Mouse (Mus musculus): Measurements from ENCODE around the gene Gsdma2. TPM values are rescaled to one million over a fixed set of nuclear protein-coding genes. Genes with fewer than 3 reads are reported as not detected.
A peak's percentile ranks its signal among the peaks of the same experiment; 100 is the strongest.

The Gsdma2 gene
- polyA plus RNA-seq, 1 experiment from 2014 or later, result not detected

- no peaks in the 10 kb centered on the region for H3K27me3 ChIP-seq (ENCODE audit: control insufficient read depth, insufficient read depth, low read length)
- H3K4me3 ChIP-seq (ENCODE audit: low read depth, low read length), result no peak overlapping the region
- no peak overlapping the region for H3K9ac ChIP-seq (ENCODE audit: low read depth, low read length)
- no peaks in the 10 kb centered on the region; the same call in 1 of the 2 replicates for H3K4me1 ChIP-seq (ENCODE audit: control insufficient read depth, insufficient read depth, low read length)
- H3K36me3 ChIP-seq (ENCODE audit: control insufficient read depth, insufficient read depth, low read length), result peaks cover 12% of the 10 kb centered on the region
- WGBS (ENCODE audit: insufficient replicate concordance), result 81% methylated on average over 16 of the region's 16 CpGs
- no peak overlapping the region for H3K4me2 ChIP-seq
- no peaks in the 10 kb centered on the region for H3K9me3 ChIP-seq (replicated peaks; ENCODE audit: control insufficient read depth, low read length)
- no peak for ATAC-seq (replicated peaks; ENCODE audit: insufficient number of reproducible peaks, low FRiP score, low TSS enrichment)
- H3K27ac ChIP-seq (ENCODE audit: low read depth, low read length), result no peak overlapping the region
These were observed 52.5 kb downstream of the Gsdma2 start for GRCm38 (mm10) chr11:98698849-98699640.

GRCm38 (mm10) chr11:98699911-98700310 is 53.4 kb downstream of the Gsdma2 start:
- ATAC-seq (replicated peaks; ENCODE audit: insufficient number of reproducible peaks, low FRiP score, low TSS enrichment), result no peak
- Histone ChIP-seq H3K4me2 (no peak overlapping the region), H3K9ac (ENCODE audit: low read depth, low read length) (no peak overlapping the region), H3K4me1 (ENCODE audit: control insufficient read depth, insufficient read depth, low read length) (no peaks in the 10 kb centered on the region; the same call in 1 of the 2 replicates), H3K36me3 (ENCODE audit: control insufficient read depth, insufficient read depth, low read length) (peaks cover 6% of the 10 kb centered on the region; the same call in 1 of the 2 replicates), H3K4me3 (ENCODE audit: low read depth, low read length) (no peak overlapping the region), H3K27ac (ENCODE audit: low read depth, low read length) (no peak overlapping the region), H3K27me3 (ENCODE audit: control insufficient read depth, insufficient read depth, low read length) (no peaks in the 10 kb centered on the region), H3K9me3 (replicated peaks; ENCODE audit: control insufficient read depth, low read length) (no peaks in the 10 kb centered on the region)
- 27% methylated on average over 4 of the region's 4 CpGs for WGBS (ENCODE audit: insufficient replicate concordance)

- 38% methylated on average over 10 of the region's 10 CpGs for WGBS (ENCODE audit: insufficient replicate concordance)
- H3K4me1 ChIP-seq (ENCODE audit: control insufficient read depth, insufficient read depth, low read length), result no peaks in the 10 kb centered on the region; the same call in 1 of the 2 replicates
- H3K27ac ChIP-seq (ENCODE audit: low read depth, low read length), result no peak within 1 kb of the TSS
- no peaks in the 10 kb centered on the region for H3K9me3 ChIP-seq (replicated peaks; ENCODE audit: control insufficient read depth, low read length)
- no peaks in the 10 kb centered on the region for H3K27me3 ChIP-seq (ENCODE audit: control insufficient read depth, insufficient read depth, low read length)
- no peak for ATAC-seq (replicated peaks; ENCODE audit: insufficient number of reproducible peaks, low FRiP score, low TSS enrichment)
- H3K4me2 ChIP-seq, result no peak within 1 kb of the TSS
- H3K9ac ChIP-seq (ENCODE audit: low read depth, low read length), result peak within 1 kb of the TSS; percentile 28; the same call in 1 of the 2 replicates
- H3K4me3 ChIP-seq (ENCODE audit: low read depth, low read length), result no peak within 1 kb of the TSS
- H3K36me3 ChIP-seq (ENCODE audit: control insufficient read depth, insufficient read depth, low read length), result peaks cover 14% of the 10 kb centered on the region
These were observed 54.7 kb downstream of the Gsdma2 start, which contains the start of gene Csf3 for GRCm38 (mm10) chr11:98701213-98701670. Gene Csf3, plus strand, starts transcription at chr11:98701263.

- H3K4me1 ChIP-seq (ENCODE audit: control insufficient read depth, insufficient read depth, low read length), result no peaks in the 10 kb centered on the region; the same call in 1 of the 2 replicates
- no peak overlapping the region for H3K27ac ChIP-seq (ENCODE audit: low read depth, low read length)
- no peak overlapping the region for H3K9ac ChIP-seq (ENCODE audit: low read depth, low read length)
- no peak overlapping the region for H3K4me3 ChIP-seq (ENCODE audit: low read depth, low read length)
- WGBS (ENCODE audit: insufficient replicate concordance), result 63% methylated on average over 5 of the region's 5 CpGs
- H3K36me3 ChIP-seq (ENCODE audit: control insufficient read depth, insufficient read depth, low read length), result peaks cover 19% of the 10 kb centered on the region
- ATAC-seq (replicated peaks; ENCODE audit: insufficient number of reproducible peaks, low FRiP score, low TSS enrichment), result no peak
- no peak overlapping the region for H3K4me2 ChIP-seq
- no peaks in the 10 kb centered on the region for H3K9me3 ChIP-seq (replicated peaks; ENCODE audit: control insufficient read depth, low read length)
- H3K27me3 ChIP-seq (ENCODE audit: control insufficient read depth, insufficient read depth, low read length), result no peaks in the 10 kb centered on the region
These were observed 55.8 kb downstream of the Gsdma2 start for GRCm38 (mm10) chr11:98702323-98702722.

- no peak overlapping the region for H3K4me3 ChIP-seq (ENCODE audit: low read depth, low read length)
- H3K27me3 ChIP-seq (ENCODE audit: control insufficient read depth, insufficient read depth, low read length), result no peaks in the 10 kb centered on the region
- H3K36me3 ChIP-seq (ENCODE audit: control insufficient read depth, insufficient read depth, low read length), result peaks cover 28% of the 10 kb centered on the region
- no peak overlapping the region for H3K9ac ChIP-seq (ENCODE audit: low read depth, low read length)
- H3K4me1 ChIP-seq (ENCODE audit: control insufficient read depth, insufficient read depth, low read length), result peaks cover 5% of the 10 kb centered on the region; the same call in 1 of the 2 replicates
- WGBS (ENCODE audit: insufficient replicate concordance), result 96% methylated on average over 10 of the region's 10 CpGs
- H3K27ac ChIP-seq (ENCODE audit: low read depth, low read length), result no peak overlapping the region
- ATAC-seq (replicated peaks; ENCODE audit: insufficient number of reproducible peaks, low FRiP score, low TSS enrichment), result no peak
- H3K4me2 ChIP-seq, result no peak overlapping the region
- H3K9me3 ChIP-seq (replicated peaks; ENCODE audit: control insufficient read depth, low read length), result no peaks in the 10 kb centered on the region
These were observed 58.5 kb downstream of the Gsdma2 start for GRCm38 (mm10) chr11:98705021-98705420.

Other genes starting within 250 kb of the Gsdma2 start
- 10.6 and 13.7 TPM in 2 replicates for gene Pgap3, start 246.3 kb upstream of the Gsdma2 start, polyA plus RNA-seq (2014; fragmentation: Nextera tagmentation; extraction: Ambion mirVana)
- 48.0 and 56.4 TPM in 2 replicates for gene Erbb2, start 234.3 kb upstream of the Gsdma2 start, polyA plus RNA-seq (2014; fragmentation: Nextera tagmentation; extraction: Ambion mirVana)
- 107 and 110 TPM in 2 replicates for gene Mien1, start 207.8 kb upstream of the Gsdma2 start, polyA plus RNA-seq (2014; fragmentation: Nextera tagmentation; extraction: Ambion mirVana)
- 0.63 and 2.0 TPM in 2 replicates for gene Grb7, start 200.4 kb upstream of the Gsdma2 start, polyA plus RNA-seq (2014; fragmentation: Nextera tagmentation; extraction: Ambion mirVana)
- 0.13 TPM in 1 of 2 replicates, not detected in the other for gene Ikzf3, start 100.7 kb upstream of the Gsdma2 start, polyA plus RNA-seq (2014; fragmentation: Nextera tagmentation; extraction: Ambion mirVana)
- gene Zpbp2, start 95.7 kb upstream of the Gsdma2 start, polyA plus RNA-seq (2014; fragmentation: Nextera tagmentation; extraction: Ambion mirVana), result 0.33 and 0.62 TPM in 2 replicates
- gene Ormdl3, start 59.4 kb upstream of the Gsdma2 start, polyA plus RNA-seq (2014; fragmentation: Nextera tagmentation; extraction: Ambion mirVana), result 9.6 and 15.0 TPM in 2 replicates
- gene Lrrc3c, start 48.5 kb upstream of the Gsdma2 start, polyA plus RNA-seq (2014; fragmentation: Nextera tagmentation; extraction: Ambion mirVana), result not detected in 2 replicates
- gene Gm12355, start 21.1 kb upstream of the Gsdma2 start, polyA plus RNA-seq (2014; fragmentation: Nextera tagmentation; extraction: Ambion mirVana), result 0.34 and 0.44 TPM in 2 replicates
- gene Gsdma3, start 20.4 kb upstream of the Gsdma2 start, polyA plus RNA-seq (2014; fragmentation: Nextera tagmentation; extraction: Ambion mirVana), result 0.14 TPM in 1 of 2 replicates, not detected in the other
- gene Gsdma, start 17.6 kb downstream of the Gsdma2 start, polyA plus RNA-seq (2014; fragmentation: Nextera tagmentation; extraction: Ambion mirVana), result not detected in 2 replicates
- 122 and 131 TPM in 2 replicates for gene Psmd3, start 35.8 kb downstream of the Gsdma2 start, polyA plus RNA-seq (2014; fragmentation: Nextera tagmentation; extraction: Ambion mirVana)
- not detected in 2 replicates for gene Csf3, start 54.5 kb downstream of the Gsdma2 start, polyA plus RNA-seq (2014; fragmentation: Nextera tagmentation; extraction: Ambion mirVana)
- gene Med24, start 82.7 kb downstream of the Gsdma2 start, polyA plus RNA-seq (2014; fragmentation: Nextera tagmentation; extraction: Ambion mirVana), result 31.6 and 42.1 TPM in 2 replicates
- gene Thra, start 93.9 kb downstream of the Gsdma2 start, polyA plus RNA-seq (2014; fragmentation: Nextera tagmentation; extraction: Ambion mirVana), result 32.2 and 35.7 TPM in 2 replicates
- 5.6 and 6.4 TPM in 2 replicates for gene Nr1d1, start 128.6 kb downstream of the Gsdma2 start, polyA plus RNA-seq (2014; fragmentation: Nextera tagmentation; extraction: Ambion mirVana)
- 15.9 and 17.1 TPM in 2 replicates for gene Msl1, start 148.8 kb downstream of the Gsdma2 start, polyA plus RNA-seq (2014; fragmentation: Nextera tagmentation; extraction: Ambion mirVana)
- gene Casc3, start 158.1 kb downstream of the Gsdma2 start, polyA plus RNA-seq (2014; fragmentation: Nextera tagmentation; extraction: Ambion mirVana), result 22.2 and 28.5 TPM in 2 replicates
- 0.57 and 0.73 TPM in 2 replicates for gene Rapgefl1, start 190.0 kb downstream of the Gsdma2 start, polyA plus RNA-seq (2014; fragmentation: Nextera tagmentation; extraction: Ambion mirVana)
- gene Wipf2, start 216.9 kb downstream of the Gsdma2 start, polyA plus RNA-seq (2014; fragmentation: Nextera tagmentation; extraction: Ambion mirVana), result 3.8 and 4.0 TPM in 2 replicates

Measured in heart, embryonic 11.5 days (tissue).